Mouse (Mus musculus) ovary, postnatal 36 days (tissue): ENCODE measurements around the gene Ncoa7.
A peak's percentile ranks its signal among the peaks of the same experiment; 100 is the strongest.
"Not testable (repeated sequence)": the region's sequence is repeated elsewhere in the genome, so short reads cannot be mapped to it uniquely, and the experiment has no call there.

ENCODE experiments used
- DNase-seq: peaks from one replicate; pipeline ENCODE4 v3.0.0; 2022; ENCODE audit warnings: low spot score, mixed read lengths

Ncoa7 gene

GRCm38 (mm10) chr10:30787684-30788339 lies 15.3 kb downstream of the Ncoa7 start:
- DNase-seq, result no peak

- DNase-seq, result no peak
Measured at GRCm38 (mm10) chr10:30786103-30786754, 16.9 kb downstream of the Ncoa7 start.

DNA sequence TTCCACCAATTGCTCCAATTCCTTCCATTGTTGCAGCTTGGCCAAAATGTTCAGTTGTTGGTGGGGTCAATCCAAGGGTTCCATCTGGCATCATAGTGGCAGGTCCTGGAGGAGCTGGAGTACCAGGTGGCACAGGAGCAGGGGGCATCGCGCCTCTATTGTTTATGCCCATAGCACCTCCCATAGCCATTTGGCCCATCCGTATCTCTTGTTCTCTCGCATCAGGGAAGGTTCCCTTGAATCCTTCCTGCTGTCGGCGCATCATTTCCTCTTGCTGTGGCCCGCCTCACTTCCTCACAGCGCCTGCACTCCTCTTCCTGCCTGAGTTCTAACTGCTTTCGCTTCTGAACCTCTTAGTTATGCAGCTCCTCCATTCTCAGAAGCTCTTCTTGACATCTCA lies 22.2 kb downstream of the Ncoa7 start:
- DNase-seq, result not testable (repeated sequence)

- DNase-seq, result no peak
Measured at GRCm38 (mm10) chr10:30778240-30778639, 24.9 kb downstream of the Ncoa7 start.

DNA sequence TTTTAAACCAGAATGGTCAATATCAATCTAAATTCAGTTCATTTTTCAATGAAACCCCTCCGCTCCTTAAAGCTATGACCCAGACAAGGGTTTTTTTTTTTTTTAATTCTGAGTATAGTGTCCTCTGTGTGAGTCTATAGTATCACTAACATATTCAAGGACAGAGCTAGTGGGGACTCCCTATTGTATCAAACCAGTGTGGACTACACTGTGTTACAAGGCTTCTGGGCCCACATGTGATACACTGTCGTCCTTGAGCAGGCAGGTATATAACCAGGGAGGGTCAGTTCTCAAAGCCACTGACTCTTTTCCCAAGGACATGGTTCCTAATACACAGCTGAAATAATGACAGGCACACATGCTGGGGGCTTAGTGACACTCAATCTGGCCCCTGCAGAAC lies 27.1 kb downstream of the Ncoa7 start:
- DNase-seq, result no peak

DNA sequence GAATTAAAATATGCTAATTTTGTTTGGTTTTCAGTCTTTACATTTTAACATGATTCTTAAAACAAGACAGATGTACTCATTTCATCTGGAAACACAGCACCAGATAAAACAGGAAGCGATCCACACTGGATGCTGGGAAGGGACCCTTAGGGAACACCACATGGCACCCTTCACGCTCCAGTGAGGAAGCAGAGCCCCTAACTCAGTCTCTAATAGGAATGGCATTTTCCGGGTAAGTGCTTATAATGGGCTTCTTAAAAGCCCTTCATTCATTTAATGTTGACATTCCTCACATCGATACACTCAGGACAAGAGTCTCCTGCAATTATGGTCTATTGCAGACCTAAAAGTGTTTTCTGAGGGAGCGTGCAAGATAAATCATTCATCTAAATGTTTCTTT lies 27.6 kb downstream of the Ncoa7 start:
- DNase-seq, result no peak

GRCm38 (mm10) chr10:30774396-30774795 lies 28.7 kb downstream of the Ncoa7 start:
- no peak for DNase-seq

DNA sequence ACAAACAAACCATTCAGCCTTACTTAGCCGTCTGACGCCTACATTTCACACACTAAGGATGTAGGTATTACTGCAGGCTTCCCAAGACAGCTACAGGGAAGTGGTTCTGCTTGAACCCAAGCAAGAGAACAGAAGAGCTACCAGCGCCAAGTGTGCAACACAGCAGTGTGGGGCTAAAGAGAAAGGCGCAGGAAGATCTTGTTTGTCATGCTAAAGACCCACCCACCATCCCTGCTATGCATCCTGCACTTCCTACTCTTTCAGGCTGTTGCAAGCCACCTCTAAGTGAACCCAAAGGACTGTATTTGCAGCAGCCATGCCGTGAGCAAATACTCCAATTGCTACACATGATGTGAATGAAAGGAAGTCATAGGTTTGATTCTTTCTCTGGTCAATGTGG lies 29.9 kb downstream of the Ncoa7 start:
- DNase-seq, result no peak

DNA sequence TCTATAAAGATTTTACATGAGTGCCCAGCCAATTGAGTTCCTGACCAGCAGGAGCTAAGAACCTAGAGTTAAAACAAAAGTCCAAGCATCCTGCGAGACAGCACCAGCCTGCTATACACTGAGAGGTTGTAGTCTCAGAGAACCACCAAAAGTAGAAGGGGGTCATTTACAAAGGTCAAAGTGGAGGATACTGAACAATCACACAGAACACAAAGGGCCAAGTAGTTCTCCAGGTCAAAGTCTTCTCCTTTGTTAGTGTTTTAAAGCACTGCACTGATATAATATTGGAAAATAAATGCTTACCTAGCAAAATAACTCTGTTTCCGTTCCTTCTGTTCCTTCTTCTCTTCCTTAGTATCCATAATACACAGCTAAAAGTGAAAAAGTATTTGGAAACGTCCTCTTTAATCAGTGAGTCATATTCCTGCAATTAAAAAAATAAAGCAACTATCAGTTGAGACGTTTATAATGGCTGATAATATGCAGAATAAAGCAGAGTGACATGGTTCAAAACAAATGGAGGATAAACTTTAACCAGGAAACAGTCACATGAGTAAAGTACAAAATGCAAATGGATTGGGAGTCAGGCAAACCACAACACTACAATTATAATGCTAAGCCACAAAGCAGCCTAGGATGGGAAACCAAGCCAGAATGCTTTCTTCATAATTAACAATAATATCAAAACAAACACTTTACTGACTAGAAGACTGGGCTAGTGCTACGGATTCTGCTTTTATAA lies 31.5 kb downstream of the Ncoa7 start:
- no peak for DNase-seq

GRCm38 (mm10) chr10:30768820-30769219 lies 34.3 kb downstream of the Ncoa7 start:
- no peak for DNase-seq

DNA sequence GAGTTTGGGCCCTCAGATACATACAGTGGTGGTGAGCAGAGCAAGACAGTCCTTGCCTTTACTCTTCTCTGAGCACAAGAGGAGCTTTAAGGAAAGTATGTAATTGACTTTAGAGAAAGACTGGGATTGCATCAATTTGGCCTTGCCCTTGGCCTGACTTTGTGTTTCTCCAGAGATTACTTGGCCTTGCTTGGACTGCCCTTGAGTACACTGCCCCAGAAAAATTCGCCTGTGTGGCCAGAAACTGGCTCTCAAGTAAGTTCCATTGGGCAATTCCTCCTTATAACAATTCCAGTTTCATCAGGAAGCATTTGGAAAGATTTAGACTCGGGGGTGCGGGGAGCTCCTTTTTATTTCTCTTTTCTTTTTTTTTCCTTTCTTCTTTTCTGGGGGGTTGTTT lies 34.9 kb downstream of the Ncoa7 start:
- peak; percentile 40 for DNase-seq

DNA sequence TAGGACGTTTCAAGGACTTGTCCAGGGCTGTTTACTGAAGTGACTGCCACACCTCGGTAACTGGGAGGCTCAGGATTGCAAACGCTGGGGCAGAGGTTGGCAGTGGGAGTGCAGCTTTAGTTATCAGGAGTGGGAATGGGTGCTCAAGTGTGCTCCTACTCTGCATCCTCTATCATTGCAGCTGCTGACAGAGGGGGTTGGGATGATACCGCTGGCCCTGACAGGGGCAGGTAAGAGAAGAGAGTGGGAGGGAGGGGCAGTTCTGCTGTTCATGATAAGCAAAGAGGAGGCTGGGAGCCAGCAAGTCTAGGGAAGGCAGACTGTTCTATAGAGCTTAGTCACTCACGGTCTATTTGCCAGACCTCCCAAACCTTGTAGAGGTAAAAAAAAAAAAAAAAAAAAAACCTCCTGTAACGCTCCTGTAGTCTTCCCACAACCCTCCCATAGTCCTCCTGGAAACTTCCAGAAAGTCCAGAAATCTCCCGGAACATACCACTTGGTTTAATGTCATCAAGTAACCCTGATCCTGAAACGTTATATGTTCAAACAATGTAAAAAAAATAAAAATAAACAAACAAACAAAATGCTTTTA lies 39.9 kb downstream of the Ncoa7 start:
- DNase-seq, result no peak

DNA sequence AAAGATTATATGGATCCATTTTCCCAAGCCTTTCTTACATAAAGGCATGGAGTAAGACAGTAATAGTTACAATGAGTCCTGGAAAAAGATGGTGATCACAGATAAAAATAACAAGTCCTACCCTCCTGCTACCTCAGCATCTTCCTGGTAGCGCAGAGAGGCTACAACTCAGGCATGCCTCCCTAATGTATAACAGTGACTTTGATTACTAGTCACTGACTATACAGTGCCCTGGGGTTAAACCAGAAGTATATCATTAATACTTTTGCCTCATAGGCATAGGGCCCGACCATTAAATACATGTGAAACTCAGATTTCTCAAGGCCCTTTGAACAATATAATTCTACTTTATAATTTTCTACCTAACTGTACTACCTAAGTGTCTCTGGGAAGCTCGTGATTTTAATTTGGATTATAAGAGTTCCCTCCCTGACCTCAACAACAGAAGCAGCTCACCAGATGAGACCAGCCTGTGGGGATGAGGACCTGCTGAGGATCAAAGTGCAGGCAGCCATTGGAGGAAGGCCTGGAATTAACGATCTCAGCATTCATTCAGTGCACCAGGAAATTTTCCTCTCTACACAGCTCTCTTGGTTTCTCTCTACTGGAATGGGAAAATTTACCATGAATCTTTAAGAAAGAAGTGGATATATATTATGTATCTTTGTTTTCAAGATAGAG lies 40.7 kb downstream of the Ncoa7 start:
- DNase-seq, result no peak

DNA sequence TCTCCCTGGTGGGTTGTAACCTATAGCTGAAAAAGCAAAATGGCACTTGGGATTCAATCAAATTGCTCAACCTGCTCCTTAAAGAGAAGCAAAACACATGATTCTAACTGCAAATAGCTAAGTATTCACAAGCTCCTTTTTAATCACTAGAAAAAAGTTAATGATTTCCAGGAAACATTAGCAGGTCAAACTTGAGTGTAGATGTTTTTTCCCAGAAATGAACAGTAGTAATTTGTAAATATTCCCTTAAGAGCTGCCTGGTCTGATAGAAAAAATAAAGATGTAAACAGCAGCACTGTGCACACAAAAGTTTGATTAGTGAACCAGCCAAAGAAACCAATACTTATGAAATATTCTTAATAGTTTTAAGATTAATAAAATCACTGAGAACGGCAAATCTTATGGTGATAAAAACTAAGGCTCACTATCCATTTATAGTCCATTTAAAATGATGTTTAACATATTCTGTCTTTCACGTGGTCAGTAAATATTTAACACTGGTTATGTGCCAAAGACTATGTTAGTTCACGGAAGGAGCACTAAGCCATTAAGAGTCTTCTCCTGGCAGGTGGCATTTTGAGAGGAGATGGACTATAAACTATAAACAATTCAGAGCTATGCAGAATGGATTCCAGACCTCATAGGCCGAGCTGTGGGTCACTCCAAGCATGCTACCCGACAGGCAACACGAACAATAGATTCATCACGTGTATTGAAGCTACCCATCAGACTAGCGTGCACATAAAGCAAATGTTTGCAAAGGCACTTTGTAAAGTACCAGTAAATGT lies 43.6 kb downstream of the Ncoa7 start:
- DNase-seq, result no peak

- DNase-seq, result no peak
Measured at GRCm38 (mm10) chr10:30756064-30756463, 47.1 kb downstream of the Ncoa7 start.

GRCm38 (mm10) chr10:30754825-30755457 lies 48.2 kb downstream of the Ncoa7 start:
- no peak for DNase-seq

GRCm38 (mm10) chr10:30754082-30754481 lies 49.0 kb downstream of the Ncoa7 start:
- no peak for DNase-seq

- no peak for DNase-seq
Measured at GRCm38 (mm10) chr10:30752485-30752884, 50.6 kb downstream of the Ncoa7 start.

DNA sequence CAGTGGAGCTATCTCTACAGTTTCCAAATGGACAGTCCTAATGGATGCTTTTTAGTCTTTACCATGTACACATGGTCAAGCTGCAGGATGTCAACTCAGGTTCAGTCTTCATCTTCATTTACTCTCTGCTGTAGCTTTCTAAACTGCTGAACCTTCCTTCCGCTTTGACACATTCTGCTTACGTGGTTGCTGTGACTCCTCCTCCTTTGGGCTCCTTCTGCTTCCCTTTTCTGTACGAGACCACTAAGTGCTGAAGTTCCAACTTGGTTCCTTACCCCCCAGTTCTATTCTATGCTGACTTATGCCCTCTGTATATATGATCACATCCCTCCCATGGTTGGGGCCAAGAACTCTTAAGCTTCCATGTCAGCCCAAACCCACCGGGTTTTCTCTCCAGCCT lies 51.5 kb downstream of the Ncoa7 start:
- DNase-seq, result no peak

DNA sequence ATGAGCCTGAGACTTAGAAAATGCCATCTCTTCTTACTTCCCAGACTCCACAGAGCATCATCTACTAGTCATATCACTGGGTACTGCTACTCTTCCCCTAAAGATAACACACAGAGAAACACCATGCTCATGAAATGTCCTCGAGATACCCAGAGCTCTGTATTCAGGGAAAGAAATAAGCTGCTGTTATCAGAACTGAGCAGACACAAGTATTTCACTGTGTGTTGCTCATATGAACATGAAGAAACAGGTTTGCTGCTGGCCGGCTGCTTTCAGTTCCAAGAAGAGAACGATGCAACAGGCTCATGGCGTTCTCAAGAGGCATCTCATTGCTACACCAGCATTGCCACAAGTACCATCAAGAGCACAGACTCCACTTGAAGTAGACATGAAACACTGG lies 53.3 kb downstream of the Ncoa7 start:
- no peak for DNase-seq
